Mouse (Mus musculus): Measurements from ENCODE around the gene Patz1.

GRCm38 (mm10) chr11:3287131-3287530 lies 1.5 kb upstream of the Patz1 start:
- no peak for TF ChIP-seq CTCF (IDR thresholded peaks at IDR 0.05; ENCODE audit: control insufficient read depth, insufficient read depth, insufficient read length)
- TF ChIP-seq MYOD1 (IDR thresholded peaks at IDR 0.05; ENCODE audit: control insufficient read depth, insufficient read length, low read depth) = no peak
- no peak for TF ChIP-seq USF1 (IDR thresholded peaks at IDR 0.05; ENCODE audit: low read depth)
- TF ChIP-seq MYOG (IDR thresholded peaks at IDR 0.05; ENCODE audit: control insufficient read depth, extremely low read depth, insufficient read length) = no peak
- no peak for TF ChIP-seq CEBPB (IDR thresholded peaks at IDR 0.05; ENCODE audit: low read depth)

All from C2C12 (cell line).